Mouse (Mus musculus): ENCODE results near the gene Nrcam. TPM values are rescaled to one million over a fixed set of nuclear protein-coding genes. Genes with fewer than 3 reads are reported as not detected.
"Not testable (repeated sequence)": the region's sequence is repeated elsewhere in the genome, so short reads cannot be mapped to it uniquely, and the experiment has no call there.

Gene Nrcam
- 90.1 and 92.3 TPM in 2 replicates for polyA plus RNA-seq (2016; fragmentation: Nextera tagmentation; extraction: Ambion mirVana)

- peak; percentile 79 for ATAC-seq (ENCODE audit: low FRiP score)
- H3K4me3 ChIP-seq (replicated peaks): peak within 1 kb of the TSS; percentile 74
- H3K36me3 ChIP-seq (replicated peaks): no peaks in the 10 kb centered on the region
- WGBS: 2% methylated on average over 64 of the region's 74 CpGs
- peak within 1 kb of the TSS; percentile 89 for H3K4me2 ChIP-seq
- H3K9ac ChIP-seq: peak within 1 kb of the TSS; percentile 79
- peaks cover 27% of the 10 kb centered on the region for H3K4me1 ChIP-seq
- peak within 1 kb of the TSS; percentile 92 for H3K27ac ChIP-seq
- peaks cover 9% of the 10 kb centered on the region for H3K27me3 ChIP-seq
- no peaks in the 10 kb centered on the region for H3K9me3 ChIP-seq
Measured at GRCm38 (mm10) chr12:44328381-44329315, at the start of gene Nrcam. Gene Nrcam (plus strand): TSS chr12:44328885.

- not testable (repeated sequence) for H3K4me2 ChIP-seq; H3K9me3 ChIP-seq; H3K4me3 ChIP-seq (replicated peaks); H3K27me3 ChIP-seq; H3K36me3 ChIP-seq (replicated peaks); ATAC-seq (ENCODE audit: low FRiP score); H3K27ac ChIP-seq; H3K4me1 ChIP-seq; H3K9ac ChIP-seq
- WGBS: 88% methylated on average over 2 of the region's 2 CpGs
Measured at GRCm38 (mm10) chr12:44280147-44280546, 48.5 kb upstream of the Nrcam start.

- Histone ChIP-seq H3K4me1 (no peaks in the 10 kb centered on the region), H3K4me2 (no peak overlapping the region), H3K4me3 (replicated peaks) (no peak overlapping the region), H3K27ac (no peak overlapping the region), H3K27me3 (no peaks in the 10 kb centered on the region), H3K36me3 (replicated peaks) (peaks cover 2% of the 10 kb centered on the region), H3K9ac (no peak overlapping the region), H3K9me3 (no peaks in the 10 kb centered on the region)
- no peak for ATAC-seq (ENCODE audit: low FRiP score)
- 91% methylated on average over 3 of the region's 3 CpGs for WGBS
Measured at GRCm38 (mm10) chr12:44281534-44281933, 47.2 kb upstream of the Nrcam start.

GRCm38 (mm10) chr12:44283378-44283777, 45.3 kb upstream of the Nrcam start:
- Histone ChIP-seq H3K4me2 (no peak overlapping the region), H3K4me3 (replicated peaks) (no peak overlapping the region), H3K4me1 (no peaks in the 10 kb centered on the region), H3K9me3 (no peaks in the 10 kb centered on the region), H3K27me3 (no peaks in the 10 kb centered on the region), H3K36me3 (replicated peaks) (peaks cover 8% of the 10 kb centered on the region), H3K27ac (no peak overlapping the region), H3K9ac (no peak overlapping the region)
- ATAC-seq (ENCODE audit: low FRiP score): no peak
- 86% methylated on average over 9 of the region's 9 CpGs for WGBS

GRCm38 (mm10) chr12:44286992-44287391, 41.7 kb upstream of the Nrcam start:
- Histone ChIP-seq H3K4me3 (replicated peaks) (no peak overlapping the region), H3K9ac (no peak overlapping the region), H3K36me3 (replicated peaks) (peaks cover 16% of the 10 kb centered on the region), H3K27ac (no peak overlapping the region), H3K4me1 (no peaks in the 10 kb centered on the region), H3K27me3 (no peaks in the 10 kb centered on the region), H3K9me3 (no peaks in the 10 kb centered on the region), H3K4me2 (no peak overlapping the region)
- WGBS: 88% methylated on average over 8 of the region's 8 CpGs
- no peak for ATAC-seq (ENCODE audit: low FRiP score)

- Histone ChIP-seq H3K4me2 (no peak overlapping the region), H3K27ac (no peak overlapping the region), H3K4me3 (replicated peaks) (no peak overlapping the region), H3K4me1 (no peaks in the 10 kb centered on the region), H3K9me3 (no peaks in the 10 kb centered on the region), H3K36me3 (replicated peaks) (peaks cover 13% of the 10 kb centered on the region; the same call in 1 of the 2 replicates), H3K27me3 (no peaks in the 10 kb centered on the region), H3K9ac (no peak overlapping the region)
- ATAC-seq (ENCODE audit: low FRiP score): peak; percentile 41; the same call in 1 of the 2 replicates
Measured at GRCm38 (mm10) chr12:44292281-44292680, 36.4 kb upstream of the Nrcam start.

GRCm38 (mm10) chr12:44300793-44301192, 27.9 kb upstream of the Nrcam start:
- ATAC-seq (ENCODE audit: low FRiP score): no peak; the same call in 1 of the 2 replicates
- Histone ChIP-seq H3K4me3 (replicated peaks) (no peak overlapping the region), H3K36me3 (replicated peaks) (peaks cover 16% of the 10 kb centered on the region), H3K9me3 (no peaks in the 10 kb centered on the region), H3K4me1 (no peaks in the 10 kb centered on the region; the same call in 1 of the 2 replicates), H3K27ac (no peak overlapping the region), H3K9ac (no peak overlapping the region), H3K27me3 (no peaks in the 10 kb centered on the region), H3K4me2 (no peak overlapping the region)

- H3K27ac ChIP-seq: no peak overlapping the region
- peaks cover 26% of the 10 kb centered on the region for H3K36me3 ChIP-seq (replicated peaks)
- no peaks in the 10 kb centered on the region; the same call in 1 of the 2 replicates for H3K4me1 ChIP-seq
- H3K27me3 ChIP-seq: no peaks in the 10 kb centered on the region
- no peak overlapping the region for H3K4me3 ChIP-seq (replicated peaks)
- no peak overlapping the region for H3K9ac ChIP-seq
- ATAC-seq (ENCODE audit: low FRiP score): no peak
- H3K4me2 ChIP-seq: no peak overlapping the region
- 91% methylated on average over 1 of the region's 1 CpGs for WGBS
- H3K9me3 ChIP-seq: no peaks in the 10 kb centered on the region
Measured at GRCm38 (mm10) chr12:44304012-44304411, 24.7 kb upstream of the Nrcam start.

- Histone ChIP-seq H3K9ac (no peak overlapping the region), H3K4me1 (no peaks in the 10 kb centered on the region; the same call in 1 of the 2 replicates), H3K4me3 (replicated peaks) (no peak overlapping the region), H3K4me2 (no peak overlapping the region), H3K36me3 (replicated peaks) (peaks cover 27% of the 10 kb centered on the region), H3K27me3 (no peaks in the 10 kb centered on the region), H3K27ac (no peak overlapping the region), H3K9me3 (no peaks in the 10 kb centered on the region)
- WGBS: 81% methylated on average over 5 of the region's 5 CpGs
- ATAC-seq (ENCODE audit: low FRiP score): no peak
Measured at GRCm38 (mm10) chr12:44304869-44305268, 23.8 kb upstream of the Nrcam start.

GRCm38 (mm10) chr12:44308221-44308620, 20.5 kb upstream of the Nrcam start:
- Histone ChIP-seq H3K9ac (no peak overlapping the region), H3K36me3 (replicated peaks) (peaks cover 25% of the 10 kb centered on the region), H3K9me3 (no peaks in the 10 kb centered on the region), H3K4me3 (replicated peaks) (no peak overlapping the region), H3K27me3 (no peaks in the 10 kb centered on the region), H3K27ac (no peak overlapping the region), H3K4me1 (no peaks in the 10 kb centered on the region), H3K4me2 (no peak overlapping the region)
- WGBS: 75% methylated on average over 3 of the region's 3 CpGs
- no peak for ATAC-seq (ENCODE audit: low FRiP score)

- Histone ChIP-seq H3K27me3 (no peaks in the 10 kb centered on the region), H3K36me3 (replicated peaks) (0 out of 2 replicates have a peak, but pooled peaks cover 11% of the 10 kb centered on the region), H3K4me2 (no peak overlapping the region), H3K9me3 (no peaks in the 10 kb centered on the region), H3K4me1 (no peaks in the 10 kb centered on the region), H3K27ac (no peak overlapping the region), H3K9ac (no peak overlapping the region), H3K4me3 (replicated peaks) (no peak overlapping the region)
- ATAC-seq (ENCODE audit: low FRiP score): no peak
- WGBS: 90% methylated on average over 2 of the region's 2 CpGs
Measured at GRCm38 (mm10) chr12:44315212-44315611, 13.5 kb upstream of the Nrcam start.

GRCm38 (mm10) chr12:44325091-44325490, 3.6 kb upstream of the Nrcam start:
- no peak for ATAC-seq (ENCODE audit: low FRiP score)
- no peaks in the 10 kb centered on the region for H3K9me3 ChIP-seq
- no peak overlapping the region for H3K4me2 ChIP-seq
- H3K4me3 ChIP-seq (replicated peaks): no peak overlapping the region
- H3K27ac ChIP-seq: no peak overlapping the region
- no peaks in the 10 kb centered on the region; the same call in none of the 2 replicates for H3K27me3 ChIP-seq
- no peaks in the 10 kb centered on the region for H3K36me3 ChIP-seq (replicated peaks)
- no peak overlapping the region for H3K9ac ChIP-seq
- no peaks in the 10 kb centered on the region for H3K4me1 ChIP-seq

- no peaks in the 10 kb centered on the region for H3K9me3 ChIP-seq
- 29% methylated on average over 6 of the region's 6 CpGs for WGBS
- H3K27me3 ChIP-seq: peaks cover 4% of the 10 kb centered on the region
- H3K9ac ChIP-seq: no peak overlapping the region
- no peak for ATAC-seq (ENCODE audit: low FRiP score)
- H3K4me3 ChIP-seq (replicated peaks): no peak overlapping the region
- peaks cover 20% of the 10 kb centered on the region for H3K4me1 ChIP-seq
- no peaks in the 10 kb centered on the region for H3K36me3 ChIP-seq (replicated peaks)
- no peak overlapping the region for H3K4me2 ChIP-seq
- H3K27ac ChIP-seq: no peak overlapping the region
Measured at GRCm38 (mm10) chr12:44327452-44327851, 1.2 kb upstream of the Nrcam start.
